Mouse (Mus musculus) heart, postnatal 10 days (tissue): ENCODE measurements around the gene Fam213b. TPM values are rescaled to one million over a fixed set of nuclear protein-coding genes. Genes with fewer than 3 reads are reported as not detected.

ENCODE experiments used
- DNase-seq, 2 experiments: peaks; one replicate each; pipeline ENCODE4 v3.0.0; 2021
- intact Hi-C: fragments of 180-260 bp; cut with DNase I; formaldehyde crosslinking; loops from one replicate; pipeline ENCODE4 v1.15.1; 2025
- total RNA-seq, 2 experiments: library from RNA; stranded (reverse); gene quantifications; 2 replicates each; pipeline ENCODE4 v1.2.3; 2021

The Fam213b gene
- total RNA-seq: 10 to 100 TPM; 61.7 to 64.3 TPM

DNA sequence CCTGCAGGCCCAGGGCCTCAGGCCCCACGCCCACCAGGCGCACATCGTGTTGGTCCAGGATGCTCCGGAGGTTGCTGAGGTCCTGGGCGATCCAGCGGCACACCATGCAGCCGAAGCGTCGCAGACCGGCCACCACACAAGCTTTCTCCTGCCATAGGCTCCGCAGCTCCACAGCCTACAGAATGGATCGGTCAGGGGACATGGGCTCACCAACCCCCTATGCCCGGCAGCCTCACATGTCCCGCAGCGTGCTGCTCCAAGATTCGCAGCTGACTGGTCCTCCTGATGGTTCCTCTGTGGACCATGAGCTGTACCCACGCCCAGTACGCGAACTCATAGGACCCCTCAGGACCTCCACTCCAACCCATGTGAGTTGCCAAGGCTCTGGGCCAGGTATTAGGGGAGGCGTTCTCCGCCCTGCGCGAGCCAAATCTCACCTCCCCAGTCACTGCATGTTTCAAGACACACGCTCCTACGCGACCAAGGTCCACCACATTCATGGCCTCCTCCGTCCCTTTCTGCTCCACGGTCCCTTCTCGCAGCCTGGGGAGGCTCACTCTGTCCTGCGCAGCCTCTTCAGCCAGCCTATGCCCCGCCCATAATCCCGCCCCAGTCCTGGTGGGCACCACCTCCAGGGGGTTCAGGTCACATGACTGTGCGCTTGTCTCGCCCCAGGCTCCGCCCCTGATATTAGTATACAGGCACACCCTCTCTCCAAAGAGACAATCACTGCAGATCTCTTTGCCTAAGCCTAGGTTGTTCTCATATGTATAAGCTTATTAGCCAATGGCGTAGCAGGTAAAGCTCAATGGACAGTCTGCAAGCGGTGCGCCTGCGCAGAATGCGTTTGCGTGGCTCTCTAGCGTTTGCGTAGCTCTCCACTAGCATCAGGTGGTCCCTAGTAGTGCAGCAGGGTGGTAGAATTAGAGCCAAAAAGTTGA, at the start of gene Fam213b:
Gene Fam213b, minus strand, starts transcription at position 630 of the 941 bp plus-strand sequence.
- peak; percentile 81 to 83 for DNase-seq
- intact Hi-C loops: no loop called here

DNA sequence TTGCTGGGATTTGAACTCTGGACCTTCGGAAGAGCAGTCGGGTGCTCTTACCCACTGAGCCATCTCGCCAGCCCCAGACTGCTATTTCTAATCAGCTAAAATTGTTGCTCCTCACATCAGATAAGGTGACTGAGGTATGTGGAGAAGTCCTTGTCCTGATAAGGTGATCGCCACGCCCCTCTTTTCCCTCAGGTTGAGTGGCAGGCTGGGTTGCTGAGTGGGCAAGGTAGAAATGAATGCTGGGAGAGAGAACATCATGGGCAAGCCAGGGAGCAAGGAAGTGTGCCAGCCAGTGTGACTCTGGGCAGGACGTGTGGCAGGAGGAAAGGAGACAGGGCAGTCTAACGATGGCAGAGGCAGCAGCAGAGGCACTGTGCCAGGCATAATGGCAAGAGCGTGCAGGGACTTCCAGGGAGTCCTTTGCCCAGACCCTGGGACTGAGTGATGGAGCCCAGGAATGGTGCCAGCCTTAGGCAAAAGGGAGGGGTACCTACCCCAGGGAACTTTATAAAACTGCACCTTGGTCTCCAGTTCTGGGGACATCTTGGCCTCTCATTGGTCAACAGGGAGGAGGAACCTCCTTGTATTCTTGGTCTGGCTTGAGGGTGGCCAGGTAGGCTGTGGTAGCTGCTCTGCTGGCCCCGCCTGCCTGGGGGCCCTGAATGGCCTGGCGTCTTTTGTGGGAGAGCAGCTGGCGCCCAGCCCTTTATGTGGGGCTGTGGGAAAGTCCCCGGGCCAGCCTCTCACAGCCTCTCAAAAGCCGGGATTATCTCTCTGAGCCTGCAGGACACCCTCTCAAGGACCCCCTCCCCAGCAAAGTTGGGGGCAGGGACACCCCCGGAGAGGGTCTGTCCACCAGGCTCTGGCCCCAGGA, 49.4 kb upstream of the Fam213b start:
- intact Hi-C loops: no loop called here
- peak in 1 of 2 experiments; percentile 31 for DNase-seq

DNA sequence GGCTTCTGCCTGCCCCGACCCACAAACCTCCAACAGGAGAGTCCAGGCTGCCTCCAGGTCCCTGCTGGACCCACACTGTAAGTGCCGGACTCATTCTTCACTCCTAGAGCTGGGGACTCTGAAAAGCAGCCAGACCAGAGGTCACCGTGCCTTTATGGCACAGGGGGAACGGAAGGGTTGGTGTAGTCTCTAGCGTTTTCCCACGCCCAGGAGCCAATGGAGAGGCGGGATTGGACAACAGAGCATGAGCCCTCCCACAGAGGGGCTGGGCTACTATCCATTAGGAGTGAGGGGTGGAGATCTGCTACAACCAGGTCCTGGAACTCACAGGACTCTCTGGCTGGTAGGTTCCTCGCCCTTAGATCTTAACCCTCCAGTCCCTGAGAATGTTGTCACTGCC, 47.4 kb upstream of the Fam213b start:
- DNase-seq: peak; percentile 83
- intact Hi-C loops: no loop called here

DNA sequence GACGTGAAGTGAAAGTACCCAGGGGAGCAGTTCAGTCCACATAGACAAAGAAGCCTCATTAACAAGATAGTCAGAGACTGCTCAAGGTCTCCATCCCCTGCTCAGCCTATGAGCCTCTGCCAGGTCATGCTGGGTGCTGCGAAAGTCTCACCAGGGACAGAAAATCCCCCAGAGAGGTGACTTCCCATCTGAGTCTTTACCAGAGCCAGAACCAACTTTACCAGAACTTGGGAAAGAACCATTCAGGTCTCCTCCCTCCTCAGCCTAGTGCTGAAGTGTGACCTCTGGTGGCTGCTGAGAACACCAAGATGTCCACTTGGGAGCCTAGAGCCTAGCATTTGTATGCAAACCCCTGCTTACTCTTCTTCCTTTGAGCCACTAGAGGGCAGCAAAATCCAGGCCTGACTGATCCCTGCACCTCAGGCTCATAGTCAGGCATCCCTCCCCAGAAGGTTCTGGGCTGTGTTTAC, 45.2 kb upstream of the Fam213b start:
- intact Hi-C loops: loop anchor here (1.0 to 2.0 kb wide), 5 partner anchors 17 to 120 kb away; partner anchors contain the start of gene Hes5
- DNase-seq: peak; percentile 85 to 86

DNA sequence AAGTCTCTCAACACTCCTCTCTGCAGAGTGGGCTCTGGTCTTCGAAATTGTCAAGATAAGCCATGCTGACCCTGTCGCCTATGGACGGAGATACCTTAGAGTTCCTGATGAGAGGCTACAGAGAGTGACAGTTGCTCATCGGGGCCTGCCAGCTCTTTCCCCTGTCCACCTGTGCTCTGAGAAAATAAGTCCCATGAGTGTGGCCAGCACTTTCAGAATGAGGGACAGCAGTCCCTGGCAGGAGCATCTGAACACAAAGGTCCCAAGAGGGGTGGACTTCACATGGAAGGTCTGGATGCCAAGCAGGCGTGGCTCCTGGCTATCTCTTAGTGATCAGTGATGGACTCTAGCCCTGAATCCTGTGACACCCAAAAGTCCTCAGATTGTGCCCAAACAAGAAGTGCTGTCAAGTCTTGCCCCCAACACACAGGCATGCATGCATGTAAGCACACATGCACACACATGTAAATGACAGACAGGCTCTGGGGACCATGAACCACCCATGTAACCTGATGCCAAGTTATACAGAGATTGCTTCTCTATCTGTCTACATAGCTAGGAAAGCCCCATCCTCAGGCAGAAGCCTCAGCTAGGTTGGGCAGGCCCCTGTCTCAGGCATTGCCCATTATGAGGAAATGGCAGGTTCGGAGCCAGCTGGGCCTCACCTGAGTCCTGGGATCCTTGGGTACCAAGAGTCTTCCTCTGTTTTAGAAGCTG, 44.5 kb upstream of the Fam213b start:
- intact Hi-C loops: loop anchor here (1.0 to 2.0 kb wide), 5 partner anchors 17 to 121 kb away; partner anchors contain the start of gene Hes5
- DNase-seq: no peak

DNA sequence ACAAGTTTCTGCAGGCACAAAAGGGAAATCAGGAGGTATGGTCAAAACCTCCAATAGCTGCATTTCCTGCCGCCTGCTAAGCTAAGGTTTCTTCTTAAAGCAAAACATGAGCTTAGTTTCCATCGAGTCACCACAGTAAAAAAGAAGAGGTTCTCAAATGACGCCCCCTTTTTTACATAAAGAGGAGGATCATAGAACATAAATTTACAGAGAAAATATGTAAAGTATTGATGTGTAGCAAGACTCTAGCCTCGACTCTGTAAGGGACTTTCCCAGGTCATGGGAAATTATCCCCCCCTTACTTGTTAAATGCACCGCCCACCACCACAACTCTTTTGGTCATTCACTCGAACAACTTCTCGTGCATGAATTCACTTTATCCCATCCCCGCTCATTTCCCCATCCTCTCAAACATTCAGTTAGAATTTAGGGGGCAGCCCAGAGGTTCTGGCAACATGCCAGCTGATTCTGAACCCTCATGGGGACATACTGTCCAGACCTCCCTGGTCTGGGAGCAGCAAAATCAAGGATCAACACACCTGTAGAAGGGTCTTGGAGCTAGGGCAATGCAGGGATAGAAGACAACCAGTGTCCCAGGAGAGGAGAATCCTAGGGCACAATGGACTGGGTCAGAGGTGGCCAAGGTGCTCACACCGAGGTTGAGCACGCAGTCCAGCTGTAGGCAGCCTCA, 43.8 kb upstream of the Fam213b start:
- intact Hi-C loops: no loop called here
- no peak for DNase-seq

DNA sequence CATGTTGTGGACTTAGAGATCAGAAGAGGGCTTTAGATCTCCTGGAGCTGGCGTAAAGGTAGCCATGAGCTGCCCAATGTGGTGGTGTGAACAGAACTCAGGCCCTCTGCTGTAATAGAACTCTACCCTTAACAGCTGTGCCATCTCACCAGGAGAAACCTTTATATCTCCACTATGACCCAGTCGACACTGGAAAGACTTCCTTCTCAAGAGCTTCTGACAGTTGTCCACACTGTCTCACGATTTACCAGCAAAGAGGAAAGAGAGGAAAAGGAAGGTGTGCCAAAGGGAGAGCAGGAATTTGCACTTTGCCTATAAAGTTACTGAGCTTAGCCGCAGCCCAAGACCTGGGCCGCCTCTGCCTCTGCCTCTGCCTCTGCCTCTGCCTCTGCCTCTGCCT, 42.9 kb upstream of the Fam213b start:
- DNase-seq: no peak
- intact Hi-C loops: no loop called here

DNA sequence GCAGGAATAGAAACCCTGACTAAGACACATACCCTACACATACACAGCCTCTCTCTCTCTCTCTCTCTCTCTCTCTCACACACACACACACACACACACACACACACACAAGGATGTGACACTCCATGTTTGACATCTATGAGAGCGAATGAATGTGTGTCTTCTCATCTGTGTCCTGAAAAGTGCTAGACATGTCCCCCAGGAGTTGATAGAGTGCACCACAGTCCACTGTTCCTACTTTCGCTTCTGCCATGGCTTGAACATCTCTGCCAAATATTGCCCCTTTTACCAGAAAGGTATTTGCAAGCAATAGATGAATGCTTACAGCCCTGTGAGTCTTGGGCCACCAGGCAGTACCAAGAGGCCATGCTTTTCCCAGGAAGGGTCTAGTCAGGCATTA, 41.2 kb upstream of the Fam213b start:
- DNase-seq: no peak
- intact Hi-C loops: no loop called here

DNA sequence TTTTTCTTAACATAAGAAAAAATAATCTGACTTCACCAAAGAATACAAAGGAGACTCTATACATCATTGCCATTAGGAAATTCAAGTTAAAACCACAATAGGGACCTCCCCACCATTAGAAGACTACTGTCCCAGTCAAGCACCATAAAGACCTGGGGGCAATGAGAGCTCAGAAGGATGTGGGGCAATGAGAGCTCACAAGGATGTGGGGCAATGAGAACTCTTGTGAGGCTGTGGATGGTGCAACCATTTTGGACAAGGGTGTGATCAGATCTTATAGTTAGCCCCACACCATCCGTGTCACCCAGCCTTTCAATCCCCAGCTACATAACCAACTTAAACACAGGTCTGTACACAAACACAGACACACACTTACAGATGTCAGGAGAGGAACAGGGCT, 38.8 kb upstream of the Fam213b start:
- intact Hi-C loops: no loop called here
- no peak for DNase-seq

DNA sequence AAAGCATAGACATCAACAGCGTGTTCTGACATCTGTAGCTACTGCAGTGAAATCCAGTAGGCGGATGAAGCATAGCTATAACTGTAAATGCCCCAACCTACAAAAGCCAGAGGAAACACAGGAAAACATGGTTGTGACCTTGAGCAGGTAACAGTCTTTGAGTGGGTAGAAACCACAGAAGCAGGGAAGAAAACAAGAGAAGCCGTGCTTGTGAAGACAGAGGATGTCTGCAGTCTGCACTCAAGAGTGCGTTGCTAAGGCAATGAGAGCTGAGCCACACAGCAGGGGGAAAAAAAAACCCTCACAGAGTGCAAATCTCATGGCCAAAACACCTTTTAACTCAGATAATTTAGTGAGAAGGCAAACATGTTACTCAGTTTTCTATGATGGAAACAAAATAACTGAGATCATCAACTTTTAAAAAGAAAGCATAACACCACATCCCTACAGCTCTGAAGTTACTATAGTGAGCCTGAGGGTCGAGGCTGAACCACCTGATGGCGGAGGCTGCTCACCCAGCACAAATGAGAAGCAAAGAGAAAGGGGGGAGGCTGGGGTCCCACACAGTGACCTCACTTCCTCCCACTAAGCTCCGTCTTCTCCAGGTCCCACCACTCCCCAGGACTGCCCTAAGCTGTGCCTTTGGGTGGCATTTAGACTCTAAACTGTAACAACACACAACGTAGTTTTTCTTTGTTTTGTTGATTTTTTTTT, 37.8 kb upstream of the Fam213b start:
- no peak for DNase-seq
- intact Hi-C loops: no loop called here

DNA sequence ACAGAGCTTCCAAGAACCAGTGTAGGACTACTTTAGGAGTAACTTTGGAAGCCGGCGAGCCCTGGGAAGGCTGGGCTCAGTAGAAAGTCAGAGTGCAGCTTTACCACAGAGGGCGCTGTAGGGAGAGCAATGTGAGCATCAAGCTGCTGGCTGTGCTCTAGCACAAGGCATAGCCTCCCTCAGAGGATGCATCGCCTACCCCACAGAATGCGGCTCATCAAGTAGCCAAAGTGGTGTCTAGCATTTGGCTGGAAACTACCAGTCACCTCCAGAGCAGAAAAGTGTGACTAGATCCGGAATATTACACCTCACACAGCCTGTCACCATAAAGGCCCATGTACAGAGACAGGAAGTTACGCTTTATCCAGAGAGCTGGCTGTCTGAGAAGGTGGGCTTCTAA, 36.9 kb upstream of the Fam213b start:
- intact Hi-C loops: no loop called here
- DNase-seq: no peak

DNA sequence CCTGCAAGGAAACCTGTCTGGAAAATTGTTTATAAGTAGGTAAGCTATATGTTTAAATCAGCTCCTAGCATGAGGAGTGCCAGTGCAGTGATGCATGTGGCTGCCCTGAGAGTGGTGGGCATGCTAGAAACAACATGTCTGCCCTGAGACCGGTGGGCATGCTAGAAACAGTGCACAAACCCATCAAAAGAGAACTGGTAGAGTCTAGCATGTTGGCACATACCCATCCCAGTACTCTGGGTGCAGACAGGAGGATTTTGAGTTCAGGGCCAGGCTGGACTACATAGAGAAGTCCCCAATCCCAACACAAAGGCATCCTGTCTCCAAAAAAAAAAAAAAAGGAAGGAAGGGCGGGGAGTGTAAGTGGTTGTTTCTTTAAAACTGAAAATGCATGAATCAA, 35.9 kb upstream of the Fam213b start:
- intact Hi-C loops: no loop called here
- DNase-seq: no peak

DNA sequence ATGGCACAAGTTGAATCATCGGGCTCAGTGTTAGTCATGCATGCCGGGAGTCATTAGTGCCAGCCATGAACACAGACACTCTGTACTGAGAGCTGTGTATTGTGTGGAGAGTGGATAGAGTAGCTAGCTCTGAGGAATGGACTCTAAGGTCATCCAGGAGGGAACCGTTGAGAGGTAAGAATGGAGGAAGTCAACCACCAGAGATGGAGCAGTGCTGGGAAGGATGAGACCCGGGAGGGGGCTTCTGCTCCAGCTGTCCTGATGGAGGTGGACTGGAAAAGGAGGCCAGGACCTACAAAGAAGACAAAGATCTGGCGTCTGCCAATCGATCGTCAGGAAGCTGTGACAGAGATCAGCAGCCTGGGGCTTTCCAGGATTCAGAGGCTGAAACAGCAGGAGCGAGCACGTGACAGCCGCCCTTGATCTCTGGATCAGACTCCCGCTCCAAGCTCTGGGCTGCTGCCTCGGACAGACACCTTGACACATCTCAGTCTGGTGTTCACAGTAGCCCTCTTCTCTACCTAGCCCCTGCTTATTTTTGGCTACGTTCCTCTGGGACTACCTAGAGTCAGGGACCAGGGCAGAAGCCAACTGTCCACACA, 34.5 kb upstream of the Fam213b start:
- intact Hi-C loops: no loop called here
- no peak for DNase-seq

DNA sequence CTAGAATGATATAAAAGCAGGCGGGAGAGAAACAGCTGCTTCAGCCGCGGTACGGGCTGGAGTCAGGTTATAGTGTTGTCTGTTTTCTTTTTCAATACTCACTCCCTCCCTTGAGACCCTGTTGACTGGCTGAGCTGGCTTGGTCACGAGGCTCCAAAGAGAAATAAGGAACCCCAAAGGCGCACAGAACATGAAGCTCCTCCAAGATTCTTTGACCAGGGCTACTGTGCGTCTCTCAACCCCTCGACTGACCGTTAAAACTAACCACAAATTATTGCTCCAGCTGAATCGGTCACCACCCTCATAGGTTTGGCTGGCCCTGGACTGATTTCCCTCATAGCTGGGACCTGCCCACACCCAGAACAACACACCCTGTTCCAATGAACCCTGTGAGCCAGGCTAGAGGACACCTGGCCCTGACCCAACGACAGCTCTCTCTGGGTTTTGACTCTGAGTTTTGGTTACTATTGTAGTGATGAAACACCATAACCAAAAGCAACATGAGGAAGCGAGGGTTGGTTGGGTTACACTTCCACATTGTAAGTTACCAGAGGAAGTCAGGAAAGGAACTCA, 30.2 kb upstream of the Fam213b start:
- DNase-seq: peak in 1 of 2 experiments; percentile 31
- intact Hi-C loops: no loop called here

DNA sequence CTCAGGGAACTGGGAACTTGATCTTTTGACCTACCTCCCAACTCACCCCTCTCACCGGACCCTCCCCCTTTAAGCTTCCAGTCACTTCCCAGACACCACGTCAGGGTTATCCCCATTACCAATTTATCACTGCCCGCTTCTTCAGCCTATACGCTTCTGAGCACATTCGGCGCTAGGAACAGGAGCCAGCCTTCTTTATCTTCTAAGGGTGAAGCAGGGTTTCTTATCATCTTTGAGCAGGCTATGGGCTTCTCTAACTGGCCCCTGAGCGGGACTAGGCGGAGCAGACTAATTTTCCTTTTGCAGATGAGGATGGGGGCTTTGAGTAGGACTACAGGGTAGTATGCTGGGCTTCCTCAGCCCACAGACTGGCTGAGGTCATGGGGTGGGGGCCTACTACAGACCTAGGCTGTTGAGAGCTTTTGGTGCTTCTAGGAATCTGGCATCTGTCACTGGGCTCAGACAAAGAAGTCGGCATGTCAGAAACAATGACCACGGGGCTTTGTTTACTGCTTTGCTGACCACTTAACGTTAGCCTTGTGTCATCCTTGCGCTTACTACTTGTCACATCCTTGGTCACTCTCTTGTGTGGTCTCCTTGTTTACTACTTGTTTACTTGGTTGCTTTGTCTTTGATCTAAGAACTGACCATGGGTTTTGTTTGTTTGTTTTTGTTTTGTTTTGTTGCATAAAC, 29.6 kb upstream of the Fam213b start, which contains the start of gene Tnfrsf14:
Gene Tnfrsf14, minus strand, starts transcription at position 169 of the 693 bp plus-strand sequence.
- intact Hi-C loops: no loop called here
- no peak for DNase-seq

DNA sequence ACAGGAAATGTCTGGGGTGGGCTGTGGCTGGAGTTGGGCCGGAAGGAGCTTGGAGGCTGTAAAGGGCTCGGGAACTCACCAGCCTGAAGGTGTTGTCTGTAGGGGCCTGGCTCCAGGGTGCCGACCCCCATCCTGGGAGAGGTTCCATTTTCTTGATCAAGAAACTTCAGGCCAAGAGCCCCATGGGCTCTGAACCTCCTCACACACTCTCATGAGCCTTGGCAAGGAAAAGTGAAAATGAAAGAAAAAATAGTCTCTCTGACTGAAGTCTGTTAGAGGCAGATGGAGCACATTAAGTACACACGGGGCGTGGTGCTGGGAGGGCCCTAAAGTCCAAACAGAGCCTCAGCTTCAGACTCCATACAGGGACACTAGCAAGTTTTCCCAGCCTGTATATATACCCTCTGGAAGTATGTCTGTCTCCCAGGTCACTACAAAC, 29.0 kb upstream of the Fam213b start:
- intact Hi-C loops: no loop called here
- peak; percentile 51 to 58 for DNase-seq

DNA sequence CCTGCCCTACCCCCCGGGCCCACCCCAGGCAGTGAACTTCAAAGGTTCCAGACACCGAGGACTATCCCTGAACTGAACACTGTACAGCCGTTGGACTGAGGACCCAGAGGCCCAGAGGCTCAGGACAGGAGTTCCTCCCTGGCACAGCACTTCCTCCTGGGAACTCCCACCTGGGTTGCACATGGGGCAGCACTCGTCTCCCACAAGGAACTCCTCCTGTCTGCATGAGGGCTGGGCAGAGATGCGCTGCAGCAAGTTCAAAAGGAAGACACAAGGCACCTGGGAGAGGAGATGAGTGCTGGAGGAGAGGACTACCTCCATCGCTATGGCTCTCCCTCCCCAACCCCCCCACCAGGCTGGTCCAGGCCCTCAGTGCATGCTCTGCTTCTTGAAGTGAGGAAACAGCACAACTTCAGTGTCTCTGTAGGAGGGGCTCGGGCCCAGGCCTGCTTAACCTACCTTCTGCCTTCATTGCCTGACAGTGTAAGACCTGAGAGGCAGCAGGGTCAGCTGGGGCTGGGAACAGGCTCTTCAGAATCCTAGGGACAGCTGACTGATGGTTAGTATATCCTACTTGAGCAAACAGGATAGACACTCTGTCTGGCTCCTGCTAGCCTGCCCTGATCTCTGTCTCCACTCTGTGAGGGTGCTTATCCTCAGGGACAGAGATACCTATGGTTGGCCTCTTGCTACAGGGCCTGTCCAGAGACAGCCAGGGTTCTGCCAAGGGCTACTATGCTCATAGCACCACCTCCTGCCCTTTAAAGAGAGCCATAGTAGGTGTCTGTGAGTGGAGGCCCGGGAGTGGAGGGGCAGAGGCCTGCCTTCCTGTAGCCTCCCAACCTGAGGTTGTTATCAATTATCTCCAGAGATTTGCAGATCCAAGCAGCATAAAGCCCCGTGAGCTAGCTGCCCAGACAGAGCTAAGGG, 28.3 kb upstream of the Fam213b start:
- intact Hi-C loops: no loop called here
- no peak for DNase-seq
